Mouse (Mus musculus) spleen, adult 2 months (tissue): ENCODE results near the gene Lrrtm3.

Source experiments
- CTCF ChIP-seq: fragments of 200-500 bp; IDR thresholded peaks from 2 replicates; pipeline ENCODE4 v1.5.1; 2011; ENCODE audit warnings: mild to moderate bottlenecking, inconsistent platforms; ENCODE audit not compliant: insufficient read depth, insufficient read length, insufficient replicate concordance; ENCODE audit errors: extremely low read depth
- POLR2A ChIP-seq: fragments of 200-500 bp; IDR thresholded peaks from 2 replicates; pipeline ENCODE4 v1.6.1; 2011; ENCODE audit warnings: low read depth, low read length, inconsistent platforms

DNA sequence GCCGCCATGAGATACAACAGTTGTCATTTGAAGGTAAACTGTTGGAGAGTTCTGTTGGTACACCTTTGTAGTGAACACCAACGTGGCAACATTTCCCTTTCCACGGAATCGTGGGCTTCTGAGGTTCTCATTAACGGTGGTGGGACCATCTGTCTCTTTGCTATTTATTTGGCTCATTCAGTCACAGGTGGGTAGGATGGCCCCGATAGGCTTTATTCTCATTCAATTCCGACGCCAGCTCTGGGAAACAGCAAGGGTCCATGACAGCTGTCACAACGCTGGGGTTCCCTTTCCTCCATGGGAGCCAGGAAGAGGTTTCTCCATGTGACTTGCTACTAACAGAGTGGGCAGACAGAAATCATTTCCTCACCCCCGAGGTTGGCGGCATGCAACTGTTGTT lies 48.2 kb downstream of the Lrrtm3 start:
- TF ChIP-seq CTCF: no peak
- no peak for TF ChIP-seq POLR2A
